Mouse (Mus musculus): ENCODE results near the gene Cep19. TPM values are rescaled to one million over a fixed set of nuclear protein-coding genes. Genes with fewer than 3 reads are reported as not detected.

Cep19 gene
- polyA plus RNA-seq, 1 experiment from 2014 or later = 30.0 TPM

DNA sequence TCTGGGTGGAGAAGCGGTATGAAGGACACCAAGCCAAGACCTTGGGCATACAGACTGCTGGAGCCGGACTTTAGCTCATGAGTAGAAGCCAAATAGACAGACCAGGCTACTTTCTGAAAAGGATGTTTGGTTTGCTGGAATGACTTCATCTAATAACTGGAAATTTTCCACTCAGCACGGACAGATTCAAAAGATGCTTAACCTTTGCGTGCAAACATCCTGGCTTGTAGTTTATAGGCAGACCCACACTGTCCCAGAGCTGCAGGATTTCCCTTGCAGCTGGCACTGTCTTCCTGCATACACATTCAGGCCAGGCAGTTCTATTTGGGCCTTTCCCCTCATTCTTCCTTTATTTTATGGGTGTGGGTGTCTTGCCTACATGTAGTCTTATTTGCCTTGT lies 27.4 kb downstream of the Cep19 start:
- Histone ChIP-seq H3K4me3 (ENCODE audit: low read depth, low read length) (no peak overlapping the region), H3K9me3 (ENCODE audit: control insufficient read depth, low read depth, low read length) (no peaks in the 10 kb centered on the region), H3K27ac (ENCODE audit: low read length) (no peak overlapping the region; the same call in 1 of the 2 replicates), H3K36me3 (ENCODE audit: control insufficient read depth, insufficient read depth, low read length) (no peaks in the 10 kb centered on the region), H3K4me2 (replicated peaks; ENCODE audit: low read depth, low read length) (no peak overlapping the region), H3K27me3 (ENCODE audit: control insufficient read depth, insufficient read depth, low read length) (no peaks in the 10 kb centered on the region), H3K9ac (replicated peaks; ENCODE audit: low read depth, low read length) (no peak overlapping the region), H3K4me1 (ENCODE audit: control insufficient read depth, insufficient read depth, low read length) (no peaks in the 10 kb centered on the region)
- no peak for ATAC-seq (ENCODE audit: insufficient number of reproducible peaks, insufficient read depth, low FRiP score, low read depth)
- 69% methylated on average over 4 of the region's 4 CpGs for WGBS

DNA sequence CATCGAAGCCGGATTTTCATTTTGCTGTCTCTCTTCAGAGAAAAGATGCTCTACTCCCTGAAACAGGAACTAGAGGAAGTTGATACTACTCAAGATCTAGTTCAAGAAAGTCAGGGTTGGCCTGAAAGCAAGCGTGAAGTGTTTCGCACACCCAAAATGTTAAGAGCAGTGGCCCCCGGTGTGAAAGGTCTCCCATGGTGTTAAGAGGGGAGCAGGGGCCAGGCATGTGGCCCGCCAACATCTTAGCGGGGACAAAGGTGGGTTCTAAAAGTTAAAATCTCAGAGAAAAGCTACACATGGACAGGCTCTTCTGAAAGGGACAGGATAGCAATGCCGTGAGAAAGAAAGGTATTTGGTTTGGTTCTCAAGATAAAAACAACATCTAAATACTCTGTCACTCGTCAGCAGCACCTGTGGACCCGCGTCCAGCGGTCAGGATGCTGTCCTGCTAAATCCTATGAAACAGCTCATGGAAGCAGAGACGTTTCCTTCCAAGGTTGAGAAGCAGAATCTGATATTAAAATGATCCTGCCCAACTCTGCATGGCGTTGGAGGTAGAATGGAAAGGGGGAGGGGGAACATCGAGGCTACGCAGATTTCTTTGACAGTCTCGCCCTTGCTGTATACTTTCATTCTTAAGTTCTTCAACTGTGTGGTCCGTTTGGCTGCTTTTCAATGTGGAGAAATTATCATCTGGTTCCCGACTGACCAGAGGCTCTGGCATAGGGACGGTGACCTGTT lies 30.0 kb downstream of the Cep19 start:
- no peaks in the 10 kb centered on the region for H3K27me3 ChIP-seq (ENCODE audit: control insufficient read depth, insufficient read depth, low read length)
- no peaks in the 10 kb centered on the region for H3K36me3 ChIP-seq (ENCODE audit: control insufficient read depth, insufficient read depth, low read length)
- peak overlapping the region; percentile 29; the same call in 1 of the 2 replicates for H3K4me2 ChIP-seq (replicated peaks; ENCODE audit: low read depth, low read length)
- H3K4me3 ChIP-seq (ENCODE audit: low read depth, low read length) = no peak overlapping the region
- H3K9ac ChIP-seq (replicated peaks; ENCODE audit: low read depth, low read length) = no peak overlapping the region
- no peaks in the 10 kb centered on the region for H3K9me3 ChIP-seq (ENCODE audit: control insufficient read depth, low read depth, low read length)
- ATAC-seq (ENCODE audit: insufficient number of reproducible peaks, insufficient read depth, low FRiP score, low read depth) = no peak
- no peaks in the 10 kb centered on the region for H3K4me1 ChIP-seq (ENCODE audit: control insufficient read depth, insufficient read depth, low read length)
- H3K27ac ChIP-seq (ENCODE audit: low read length) = no peak overlapping the region
- WGBS = 73% methylated on average over 20 of the region's 20 CpGs

DNA sequence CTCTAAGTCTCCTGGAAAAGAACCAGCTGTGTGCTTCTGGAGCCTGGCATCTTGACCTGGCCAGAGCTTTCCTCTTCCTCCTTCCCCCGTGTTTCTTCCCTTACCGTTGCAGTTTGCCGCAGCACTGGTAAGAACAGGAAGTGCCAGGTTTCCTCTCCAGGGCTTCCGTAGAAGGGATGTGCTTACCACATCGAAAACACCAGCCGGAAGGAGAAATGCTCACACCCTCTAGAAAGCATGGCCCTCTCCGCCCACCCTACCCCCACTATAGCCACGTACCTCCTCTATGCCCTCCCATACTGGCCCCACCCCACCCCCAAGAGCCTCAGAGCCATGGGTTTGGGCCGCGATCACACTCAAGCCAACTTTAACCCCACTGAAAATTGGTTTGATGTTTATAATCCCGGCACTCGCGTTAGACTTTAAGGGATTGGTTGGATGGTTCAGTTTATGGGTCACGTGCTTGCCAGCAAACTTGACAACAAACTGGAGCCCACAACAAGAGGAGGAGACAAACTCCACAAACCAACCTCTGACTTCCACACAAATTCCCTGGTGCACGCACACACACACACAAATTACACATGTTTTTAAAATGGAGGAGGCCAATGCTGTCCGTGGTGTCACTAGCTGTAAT lies 30.7 kb downstream of the Cep19 start:
- 61% methylated on average over 16 of the region's 16 CpGs for WGBS
- peak; percentile 56; the same call in 1 of the 2 replicates for ATAC-seq (ENCODE audit: insufficient number of reproducible peaks, insufficient read depth, low FRiP score, low read depth)
- Histone ChIP-seq H3K4me2 (replicated peaks; ENCODE audit: low read depth, low read length) (peak overlapping the region; percentile 29; the same call in 1 of the 2 replicates), H3K4me3 (ENCODE audit: low read depth, low read length) (no peak overlapping the region), H3K9me3 (ENCODE audit: control insufficient read depth, low read depth, low read length) (no peaks in the 10 kb centered on the region), H3K27me3 (ENCODE audit: control insufficient read depth, insufficient read depth, low read length) (no peaks in the 10 kb centered on the region), H3K36me3 (ENCODE audit: control insufficient read depth, insufficient read depth, low read length) (no peaks in the 10 kb centered on the region), H3K4me1 (ENCODE audit: control insufficient read depth, insufficient read depth, low read length) (no peaks in the 10 kb centered on the region), H3K9ac (replicated peaks; ENCODE audit: low read depth, low read length) (no peak overlapping the region), H3K27ac (ENCODE audit: low read length) (no peak overlapping the region)

DNA sequence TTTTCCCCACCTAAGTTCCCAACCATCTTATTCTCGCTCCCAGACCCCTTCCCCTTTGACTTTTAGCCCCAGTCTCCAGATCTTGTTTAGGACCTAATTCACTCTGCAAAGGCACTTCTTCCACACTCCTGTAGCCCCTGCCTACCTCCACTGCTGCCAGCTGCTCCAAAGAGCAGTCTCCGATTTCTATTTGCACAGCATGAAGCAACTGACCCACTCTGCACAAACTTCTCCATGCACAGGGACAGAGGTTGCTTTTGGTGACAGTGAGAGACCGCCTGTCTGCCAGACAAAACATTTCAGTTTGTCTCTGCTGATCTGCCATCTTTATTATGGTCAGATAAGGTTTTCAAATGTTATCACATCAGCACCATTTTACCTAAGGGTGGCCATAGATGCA lies 33.5 kb downstream of the Cep19 start:
- ATAC-seq (ENCODE audit: insufficient number of reproducible peaks, insufficient read depth, low FRiP score, low read depth) = no peak
- no peaks in the 10 kb centered on the region for H3K27me3 ChIP-seq (ENCODE audit: control insufficient read depth, insufficient read depth, low read length)
- no peaks in the 10 kb centered on the region for H3K4me1 ChIP-seq (ENCODE audit: control insufficient read depth, insufficient read depth, low read length)
- H3K9me3 ChIP-seq (ENCODE audit: control insufficient read depth, low read depth, low read length) = no peaks in the 10 kb centered on the region
- H3K9ac ChIP-seq (replicated peaks; ENCODE audit: low read depth, low read length) = no peak overlapping the region
- 76% methylated on average over 3 of the region's 3 CpGs for WGBS
- no peak overlapping the region for H3K4me2 ChIP-seq (replicated peaks; ENCODE audit: low read depth, low read length)
- H3K4me3 ChIP-seq (ENCODE audit: low read depth, low read length) = no peak overlapping the region
- no peaks in the 10 kb centered on the region for H3K36me3 ChIP-seq (ENCODE audit: control insufficient read depth, insufficient read depth, low read length)
- H3K27ac ChIP-seq (ENCODE audit: low read length) = no peak overlapping the region

DNA sequence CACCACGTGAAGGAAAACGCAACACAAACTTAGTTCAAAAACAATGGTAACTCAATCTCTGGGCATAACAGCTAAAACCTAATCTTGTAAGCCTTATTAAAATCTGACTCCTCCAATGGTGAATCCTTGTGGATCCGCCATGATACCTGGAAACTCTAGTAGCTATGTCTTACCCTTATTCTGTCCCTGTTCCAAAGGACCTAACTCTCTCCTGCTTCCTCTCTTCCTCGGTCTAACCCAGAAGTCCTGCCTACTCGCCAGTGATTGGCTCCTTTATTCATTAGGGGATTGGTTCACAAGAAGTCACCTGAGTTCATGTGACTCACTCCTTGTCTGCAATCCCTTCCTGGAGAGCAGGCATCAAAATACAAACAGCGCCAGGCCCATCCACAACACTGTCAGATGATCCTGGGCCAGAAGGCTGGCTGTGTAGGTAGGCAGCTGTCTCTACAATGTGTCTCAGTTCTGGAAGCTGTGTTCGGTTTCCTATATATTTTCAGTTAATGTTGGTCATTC lies 36.3 kb downstream of the Cep19 start:
- Histone ChIP-seq H3K4me3 (ENCODE audit: low read depth, low read length) (no peak overlapping the region), H3K4me1 (ENCODE audit: control insufficient read depth, insufficient read depth, low read length) (no peaks in the 10 kb centered on the region), H3K9ac (replicated peaks; ENCODE audit: low read depth, low read length) (no peak overlapping the region), H3K4me2 (replicated peaks; ENCODE audit: low read depth, low read length) (no peak overlapping the region), H3K36me3 (ENCODE audit: control insufficient read depth, insufficient read depth, low read length) (no peaks in the 10 kb centered on the region), H3K9me3 (ENCODE audit: control insufficient read depth, low read depth, low read length) (no peaks in the 10 kb centered on the region), H3K27ac (ENCODE audit: low read length) (no peak overlapping the region), H3K27me3 (ENCODE audit: control insufficient read depth, insufficient read depth, low read length) (no peaks in the 10 kb centered on the region)
- no peak for ATAC-seq (ENCODE audit: insufficient number of reproducible peaks, insufficient read depth, low FRiP score, low read depth)
- WGBS = 85% methylated on average over 7 of the region's 7 CpGs

DNA sequence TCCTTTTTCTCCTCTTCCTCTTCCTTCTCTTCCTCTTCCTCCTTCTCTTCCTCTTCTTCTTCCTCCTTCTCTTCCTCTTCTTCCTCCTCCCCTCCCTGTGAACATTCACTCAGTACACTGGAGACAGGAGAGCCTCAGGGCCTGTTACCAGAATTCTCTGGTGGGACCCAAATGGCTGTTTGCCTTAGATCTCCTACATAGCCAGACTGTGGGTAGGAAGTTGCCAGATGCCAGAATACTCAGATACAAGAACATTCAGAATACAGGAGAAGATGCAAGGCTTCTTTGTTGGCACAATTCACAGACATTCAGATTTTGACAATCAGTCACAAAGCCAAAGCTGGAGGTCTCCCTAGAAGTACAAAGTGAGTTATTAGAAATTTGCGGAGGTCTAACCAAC lies 39.4 kb downstream of the Cep19 start:
- H3K27ac ChIP-seq (ENCODE audit: low read length) = no peak overlapping the region
- peaks cover 9% of the 10 kb centered on the region; the same call in 1 of the 2 replicates for H3K9me3 ChIP-seq (ENCODE audit: control insufficient read depth, low read depth, low read length)
- H3K27me3 ChIP-seq (ENCODE audit: control insufficient read depth, insufficient read depth, low read length) = no peaks in the 10 kb centered on the region
- no peak overlapping the region for H3K9ac ChIP-seq (replicated peaks; ENCODE audit: low read depth, low read length)
- WGBS = 70% methylated on average over 1 of the region's 1 CpGs
- no peaks in the 10 kb centered on the region for H3K36me3 ChIP-seq (ENCODE audit: control insufficient read depth, insufficient read depth, low read length)
- no peaks in the 10 kb centered on the region for H3K4me1 ChIP-seq (ENCODE audit: control insufficient read depth, insufficient read depth, low read length)
- ATAC-seq (ENCODE audit: insufficient number of reproducible peaks, insufficient read depth, low FRiP score, low read depth) = no peak
- no peak overlapping the region for H3K4me3 ChIP-seq (ENCODE audit: low read depth, low read length)
- H3K4me2 ChIP-seq (replicated peaks; ENCODE audit: low read depth, low read length) = no peak overlapping the region

DNA sequence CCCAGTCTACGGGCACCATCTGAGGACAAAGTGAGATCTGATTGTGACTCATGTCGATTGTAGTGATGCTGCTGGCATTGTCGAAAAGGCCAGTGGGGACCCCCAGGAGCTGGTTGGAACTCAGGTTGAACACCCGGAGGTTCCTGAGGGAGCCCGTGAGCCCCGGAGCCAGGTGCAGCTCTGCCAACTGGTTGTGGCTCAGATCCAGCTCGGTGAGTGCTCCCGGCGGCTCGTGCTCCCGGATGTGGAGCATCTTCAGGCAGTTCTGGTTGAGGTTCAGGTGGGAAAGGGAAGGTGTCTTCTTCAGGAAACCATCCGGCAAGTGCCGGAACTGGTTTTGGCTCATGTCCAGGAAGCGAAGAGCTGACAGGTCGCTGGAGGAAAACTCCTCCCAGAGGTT lies 44.2 kb downstream of the Cep19 start:
- WGBS = 94% methylated on average over 15 of the region's 15 CpGs
- no peak overlapping the region for H3K9ac ChIP-seq (replicated peaks; ENCODE audit: low read depth, low read length)
- H3K4me2 ChIP-seq (replicated peaks; ENCODE audit: low read depth, low read length) = no peak overlapping the region
- no peaks in the 10 kb centered on the region for H3K36me3 ChIP-seq (ENCODE audit: control insufficient read depth, insufficient read depth, low read length)
- ATAC-seq (ENCODE audit: insufficient number of reproducible peaks, insufficient read depth, low FRiP score, low read depth) = no peak
- peaks cover 9% of the 10 kb centered on the region; the same call in 1 of the 2 replicates for H3K9me3 ChIP-seq (ENCODE audit: control insufficient read depth, low read depth, low read length)
- H3K4me3 ChIP-seq (ENCODE audit: low read depth, low read length) = no peak overlapping the region
- no peaks in the 10 kb centered on the region for H3K27me3 ChIP-seq (ENCODE audit: control insufficient read depth, insufficient read depth, low read length)
- no peak overlapping the region for H3K27ac ChIP-seq (ENCODE audit: low read length)
- H3K4me1 ChIP-seq (ENCODE audit: control insufficient read depth, insufficient read depth, low read length) = no peaks in the 10 kb centered on the region

DNA sequence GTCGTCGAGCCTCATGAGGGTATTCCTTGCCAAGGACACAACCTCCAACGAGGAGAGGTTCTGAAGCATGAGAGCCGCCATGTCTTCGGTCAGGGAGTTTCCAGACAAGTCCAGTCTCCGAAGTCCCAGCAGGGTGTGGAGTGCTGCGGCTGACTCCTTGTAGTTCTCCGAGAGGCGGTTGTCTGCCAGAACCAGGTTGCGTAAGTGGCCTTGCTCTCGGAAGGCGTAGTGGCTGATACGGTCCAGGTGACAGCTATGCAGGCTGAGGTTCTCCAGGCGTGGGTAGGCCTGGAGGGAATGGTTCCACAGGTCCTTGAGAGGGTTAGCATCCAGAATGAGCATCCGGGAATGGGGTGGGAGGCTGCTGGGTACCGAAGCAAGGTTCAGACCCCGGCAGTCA lies 45.0 kb downstream of the Cep19 start:
- no peak for ATAC-seq (ENCODE audit: insufficient number of reproducible peaks, insufficient read depth, low FRiP score, low read depth)
- Histone ChIP-seq H3K27me3 (ENCODE audit: control insufficient read depth, insufficient read depth, low read length) (no peaks in the 10 kb centered on the region), H3K36me3 (ENCODE audit: control insufficient read depth, insufficient read depth, low read length) (no peaks in the 10 kb centered on the region), H3K9me3 (ENCODE audit: control insufficient read depth, low read depth, low read length) (peaks cover 9% of the 10 kb centered on the region; the same call in 1 of the 2 replicates), H3K4me2 (replicated peaks; ENCODE audit: low read depth, low read length) (no peak overlapping the region), H3K4me3 (ENCODE audit: low read depth, low read length) (no peak overlapping the region), H3K27ac (ENCODE audit: low read length) (no peak overlapping the region), H3K9ac (replicated peaks; ENCODE audit: low read depth, low read length) (no peak overlapping the region), H3K4me1 (ENCODE audit: control insufficient read depth, insufficient read depth, low read length) (no peaks in the 10 kb centered on the region)
- 92% methylated on average over 17 of the region's 17 CpGs for WGBS

Measured in stomach, embryonic 14.5 days (tissue).